Mouse (Mus musculus) heart, embryonic 14.5 days (tissue): ENCODE data around the gene Adgrl4. TPM values are rescaled to one million over a fixed set of nuclear protein-coding genes. Genes with fewer than 3 reads are reported as not detected.

Experiments used
- ATAC-seq: fragments of 200-750 bp; cut with Nextera tagmentation; 2 replicates; pipeline ENCODE4 v1.8.0; 2017; ENCODE audit warnings: low read depth, moderate TSS enrichment; ENCODE audit not compliant: insufficient number of reproducible peaks, insufficient read depth, low FRiP score
- H3K27ac ChIP-seq, 2 experiments: fragments of 200-500 bp in 1 of 2; fragments of 300-500 bp in 1 of 2; sonication (generic) in 1 of 2; replicated peaks in 1 of 2; 2 replicates each; pipeline ENCODE4 v1.5.1; 2012 to 2014; ENCODE audit warnings: low read depth in 2 of 2, low read length in 2 of 2, control low read depth in 1 of 2, mild to moderate bottlenecking in 1 of 2, mixed read lengths in 1 of 2; ENCODE audit not compliant: control insufficient read depth in 1 of 2, insufficient read depth in 1 of 2
- H3K27me3 ChIP-seq: fragments of 300-500 bp; sonication (generic); 2 replicates; pipeline ENCODE4 v1.6.1; 2014; ENCODE audit warnings: mild to moderate bottlenecking, low read length, control low read depth; ENCODE audit not compliant: control insufficient read depth, insufficient read depth
- H3K36me3 ChIP-seq: fragments of 300-500 bp; sonication (generic); 2 replicates; pipeline ENCODE4 v1.6.1; 2014; ENCODE audit warnings: mild to moderate bottlenecking, control low read depth, low read length, mixed read lengths; ENCODE audit not compliant: control insufficient read depth, insufficient read depth
- H3K4me1 ChIP-seq, 2 experiments: fragments of 200-500 bp in 1 of 2; fragments of 300-500 bp in 1 of 2; sonication (generic) in 1 of 2; 2 replicates each; pipeline ENCODE4 v1.6.1; 2012 to 2014; ENCODE audit warnings: low read length in 2 of 2, control low read depth in 1 of 2, mixed read lengths in 1 of 2; ENCODE audit not compliant: control insufficient read depth in 2 of 2, insufficient read depth in 2 of 2
- H3K4me2 ChIP-seq: fragments of 300-500 bp; sonication (generic); 2 replicates; pipeline ENCODE4 v1.6.1; 2014; ENCODE audit warnings: mild to moderate bottlenecking, low read length
- H3K4me3 ChIP-seq, 2 experiments: fragments of 200-500 bp in 1 of 2; fragments of 300-500 bp in 1 of 2; sonication (generic) in 1 of 2; 2 replicates each; pipeline ENCODE4 v1.5.1; 2012 to 2014; ENCODE audit warnings: low read length in 2 of 2, mild to moderate bottlenecking in 2 of 2, control low read depth in 1 of 2, low read depth in 1 of 2, moderate library complexity in 1 of 2; ENCODE audit not compliant: control insufficient read depth in 1 of 2, insufficient read depth in 1 of 2
- H3K9ac ChIP-seq: fragments of 300-500 bp; sonication (generic); 2 replicates; pipeline ENCODE4 v1.6.1; 2014; ENCODE audit warnings: mild to moderate bottlenecking, low read length
- H3K9me3 ChIP-seq: fragments of 300-500 bp; sonication (generic); 2 replicates; pipeline ENCODE4 v1.6.1; 2016; ENCODE audit warnings: low read length, control low read depth; ENCODE audit not compliant: control insufficient read depth
- WGBS: fragments of 180-500 bp; shearing (Covaris S2); extraction: QIAGEN DNeasy Blood & Tissue Kit; methylation state at CpG from one replicate; pipeline ENCODE4 v1.1.7; 2014; 5-methylcytosine and 5-hydroxymethylcytosine counted together
- polyA plus RNA-seq: library from polyadenylated mRNA; unstranded; fragments of >200 nt; fragmentation: Nextera tagmentation; extraction: Ambion mirVana; gene quantifications from 2 replicates; pipeline ENCODE4 v1.2.1, GENCODE M21; 2014

Gene Adgrl4
- polyA plus RNA-seq, 1 experiment from 2014 or later, result 18.2 TPM

DNA sequence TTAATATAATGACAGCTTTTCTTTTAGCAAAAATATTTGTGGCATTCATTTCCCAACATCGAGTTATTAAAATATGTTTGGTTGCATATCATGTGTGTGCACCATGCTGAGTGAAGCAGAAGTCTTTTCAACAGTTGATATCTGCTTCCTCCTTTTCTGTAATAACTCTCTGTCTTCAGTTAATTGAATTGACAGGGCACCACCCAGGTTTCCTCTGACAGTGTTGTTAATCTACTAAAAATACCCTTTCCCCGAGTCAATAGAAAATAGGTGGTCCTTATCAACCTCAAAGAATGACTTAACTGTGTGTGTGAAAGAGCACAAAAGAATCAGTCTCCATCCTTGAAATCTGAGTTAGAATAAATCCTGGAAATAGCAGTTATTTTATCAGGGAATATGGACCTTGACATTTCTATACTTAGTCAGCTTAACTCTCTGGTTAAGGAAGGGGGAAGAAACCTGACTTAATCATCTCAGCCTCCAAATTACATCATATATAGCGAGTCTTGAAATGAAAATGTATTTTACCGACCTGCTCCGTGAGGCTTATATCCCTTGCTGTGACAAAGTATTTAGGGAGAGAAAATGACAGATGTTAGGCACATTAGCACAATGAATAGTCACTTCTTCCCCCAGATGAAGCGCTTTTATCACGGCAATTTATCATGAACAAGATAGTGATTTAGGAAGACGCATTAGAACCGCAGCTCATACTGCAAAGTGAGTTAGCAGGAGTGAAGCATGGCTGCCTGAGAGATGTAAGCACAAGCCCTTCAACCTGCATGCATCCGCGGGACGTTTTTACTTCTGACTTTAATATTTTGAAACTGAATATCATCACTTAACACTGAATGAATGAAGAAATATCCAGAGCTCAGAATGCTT lies 19.8 kb upstream of the Adgrl4 start:
- H3K4me3 ChIP-seq, result no peak overlapping the region
- no peaks in the 10 kb centered on the region for H3K36me3 ChIP-seq
- H3K9ac ChIP-seq, result no peak overlapping the region
- H3K4me2 ChIP-seq, result no peak overlapping the region
- H3K4me1 ChIP-seq, result no peaks in the 10 kb centered on the region
- 52% methylated on average over 12 of the region's 12 CpGs for WGBS
- H3K9me3 ChIP-seq, result no peaks in the 10 kb centered on the region
- ATAC-seq, result no peak
- H3K27me3 ChIP-seq, result no peaks in the 10 kb centered on the region
- H3K27ac ChIP-seq, result no peak overlapping the region

DNA sequence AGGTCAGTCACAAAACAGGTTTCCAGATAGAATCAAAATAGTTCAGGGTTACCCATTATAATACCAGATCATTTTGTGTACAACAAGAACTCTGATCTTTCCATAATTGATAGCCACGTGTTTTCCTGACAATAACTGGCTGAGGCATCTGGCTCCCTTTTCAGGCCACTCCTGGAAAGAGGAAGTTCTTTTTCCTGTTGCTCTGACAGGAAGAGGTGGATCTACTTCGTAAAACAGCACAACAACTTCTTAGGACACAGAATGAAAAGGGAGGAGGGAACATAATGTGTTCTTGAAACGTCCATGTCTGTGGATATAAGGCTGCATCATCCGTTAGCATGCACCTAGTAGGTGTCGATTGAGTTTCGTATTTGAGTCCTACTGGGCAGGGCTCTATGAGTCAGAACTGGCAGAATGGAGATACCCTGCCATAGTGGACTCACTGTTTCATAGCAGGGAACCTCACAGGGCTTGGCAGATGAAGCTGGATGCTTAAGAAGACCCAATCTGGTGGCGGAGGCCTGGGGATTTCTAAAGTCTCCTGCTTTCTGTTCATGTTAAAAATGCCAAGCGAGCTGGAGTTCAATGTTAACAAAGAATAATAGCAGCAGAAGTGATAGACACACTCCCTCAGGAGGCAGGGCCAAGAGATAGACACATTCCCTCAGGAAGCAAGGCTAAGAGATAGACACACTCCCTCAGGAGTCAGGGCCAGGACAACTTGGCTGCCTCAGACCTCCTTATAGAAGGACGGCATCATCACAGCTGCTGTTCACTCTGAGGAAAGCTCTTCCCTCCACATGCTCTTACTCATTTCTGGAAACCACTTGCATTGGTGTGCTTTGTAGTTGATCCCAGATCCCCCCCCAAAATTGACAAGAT lies 13.1 kb upstream of the Adgrl4 start:
- Histone ChIP-seq H3K4me1 (peaks cover 0 to 2% of the 10 kb centered on the region in 2 experiments; a peak in 1 of 4 replicates), H3K27ac (peak overlapping the region; percentile 24 to 63; a peak in 3 of 4 replicates), H3K4me3 (no peak overlapping the region), H3K36me3 (no peaks in the 10 kb centered on the region), H3K9ac (no peak overlapping the region), H3K4me2 (no peak overlapping the region), H3K27me3 (no peaks in the 10 kb centered on the region), H3K9me3 (no peaks in the 10 kb centered on the region)
- peak; percentile 59; the same call in 1 of the 2 replicates for ATAC-seq
- 63% methylated on average over 9 of the region's 9 CpGs for WGBS

DNA sequence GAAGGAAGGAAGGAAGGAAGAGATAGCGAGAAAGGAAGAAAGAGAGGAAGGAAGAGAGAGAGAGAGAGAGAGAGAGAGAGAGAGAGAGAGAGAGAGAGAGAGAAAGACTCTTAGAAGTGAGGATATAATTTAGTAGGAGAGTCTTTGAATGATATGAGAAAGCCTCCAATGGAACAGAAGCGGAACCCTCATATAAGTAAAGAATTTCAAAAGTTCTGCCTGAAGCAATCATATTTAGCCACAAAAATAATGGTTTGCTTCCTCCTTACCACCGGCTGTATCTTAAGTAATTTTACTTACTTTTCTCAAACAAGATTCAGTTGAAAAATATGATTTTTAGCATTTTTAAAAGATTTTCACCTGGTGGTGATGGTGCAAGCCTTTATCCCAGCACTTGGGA lies 7.6 kb upstream of the Adgrl4 start:
- WGBS, result 87% methylated on average over 3 of the region's 3 CpGs
- Histone ChIP-seq H3K36me3 (no peaks in the 10 kb centered on the region), H3K4me1 (no peaks in the 10 kb centered on the region), H3K27ac (no peak overlapping the region), H3K4me2 (no peak overlapping the region), H3K9me3 (no peaks in the 10 kb centered on the region), H3K9ac (no peak overlapping the region), H3K27me3 (no peaks in the 10 kb centered on the region), H3K4me3 (no peak overlapping the region)
- ATAC-seq, result no peak

DNA sequence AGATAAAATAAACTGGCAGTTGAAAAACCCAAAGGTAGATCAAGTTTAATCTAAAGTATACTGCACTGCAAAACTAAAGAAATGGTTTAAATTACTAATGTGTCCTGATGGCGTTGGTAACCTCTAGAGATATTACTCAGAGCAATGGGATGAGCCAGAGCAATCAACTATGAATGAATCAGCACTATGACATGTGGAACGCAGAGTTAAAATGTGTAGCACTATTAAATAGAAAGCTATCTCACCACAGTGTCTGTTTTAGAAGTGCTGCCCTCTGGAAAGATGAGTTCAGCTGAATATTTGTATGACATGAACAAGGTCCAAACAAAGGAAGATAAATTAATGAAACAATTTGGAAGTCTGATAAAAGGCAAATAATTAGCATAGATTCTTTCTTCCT lies 6.2 kb upstream of the Adgrl4 start:
- Histone ChIP-seq H3K27ac (no peak overlapping the region), H3K9me3 (no peaks in the 10 kb centered on the region), H3K4me3 (no peak overlapping the region), H3K9ac (no peak overlapping the region), H3K27me3 (no peaks in the 10 kb centered on the region), H3K36me3 (no peaks in the 10 kb centered on the region), H3K4me2 (no peak overlapping the region), H3K4me1 (peaks cover 0 to 6% of the 10 kb centered on the region in 2 experiments; a peak in 1 of 4 replicates)
- WGBS, result 66% methylated on average over 2 of the region's 2 CpGs
- no peak for ATAC-seq

DNA sequence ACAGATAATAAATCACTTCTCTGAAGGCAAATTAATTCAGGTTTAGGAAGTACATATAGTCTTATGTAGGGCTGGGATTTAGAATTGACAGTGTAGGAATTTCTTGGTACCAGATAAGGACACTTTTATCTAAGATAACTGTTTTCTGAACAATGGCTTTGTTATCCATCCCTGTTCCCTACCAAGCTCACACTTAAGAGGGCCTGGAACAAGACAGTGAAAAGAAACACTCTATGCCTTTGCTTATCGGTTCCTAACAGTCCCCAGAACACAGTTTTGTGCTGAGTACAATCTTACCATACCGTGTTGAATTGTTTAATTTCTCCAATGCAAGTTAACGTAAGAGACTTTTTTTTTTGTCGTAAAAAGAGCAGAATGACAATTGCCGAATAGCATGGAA lies 677 bp downstream of the Adgrl4 start:
- H3K4me1 ChIP-seq, result peaks cover 8 to 10% of the 10 kb centered on the region in 2 experiments; a peak in 3 of 4 replicates
- no peaks in the 10 kb centered on the region for H3K36me3 ChIP-seq
- ATAC-seq, result no peak
- H3K9ac ChIP-seq, result peak overlapping the region; percentile 39; the same call in 1 of the 2 replicates
- H3K27me3 ChIP-seq, result no peaks in the 10 kb centered on the region
- H3K4me2 ChIP-seq, result peak overlapping the region; percentile 70
- no peaks in the 10 kb centered on the region for H3K9me3 ChIP-seq
- peak overlapping the region; percentile 30 to 37; a peak in 3 of 4 replicates for H3K4me3 ChIP-seq
- peak overlapping the region; percentile 30 to 45; a peak in 2 of 4 replicates for H3K27ac ChIP-seq
- WGBS, result 40% methylated on average over 5 of the region's 5 CpGs

DNA sequence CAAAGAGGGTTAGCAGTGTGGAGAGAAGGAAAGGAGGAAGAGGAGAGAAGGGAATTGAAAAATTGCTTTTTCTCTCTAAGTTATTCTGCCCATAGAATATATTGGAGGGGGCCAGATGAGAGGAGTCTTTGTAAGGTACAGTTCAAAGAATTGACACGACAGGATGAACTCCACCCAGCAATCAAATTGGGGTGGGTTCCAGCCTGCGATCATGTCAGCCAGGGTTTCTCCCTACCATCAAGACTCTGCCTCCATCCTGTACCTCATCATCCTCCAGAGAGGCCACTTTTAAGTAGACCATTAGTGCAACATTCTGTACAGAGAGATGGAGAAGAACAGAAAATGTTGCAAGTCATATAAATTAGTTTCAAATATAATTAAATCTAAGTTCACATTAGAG lies 2.3 kb downstream of the Adgrl4 start:
- Histone ChIP-seq H3K36me3 (no peaks in the 10 kb centered on the region), H3K4me1 (peaks cover 8 to 10% of the 10 kb centered on the region in 2 experiments; a peak in 3 of 4 replicates), H3K4me2 (peak overlapping the region; percentile 70; the same call in 1 of the 2 replicates), H3K9ac (no peak overlapping the region), H3K4me3 (no peak overlapping the region), H3K27ac (no peak overlapping the region), H3K9me3 (no peaks in the 10 kb centered on the region), H3K27me3 (no peaks in the 10 kb centered on the region)
- no peak for ATAC-seq
- WGBS, result 64% methylated on average over 2 of the region's 2 CpGs

DNA sequence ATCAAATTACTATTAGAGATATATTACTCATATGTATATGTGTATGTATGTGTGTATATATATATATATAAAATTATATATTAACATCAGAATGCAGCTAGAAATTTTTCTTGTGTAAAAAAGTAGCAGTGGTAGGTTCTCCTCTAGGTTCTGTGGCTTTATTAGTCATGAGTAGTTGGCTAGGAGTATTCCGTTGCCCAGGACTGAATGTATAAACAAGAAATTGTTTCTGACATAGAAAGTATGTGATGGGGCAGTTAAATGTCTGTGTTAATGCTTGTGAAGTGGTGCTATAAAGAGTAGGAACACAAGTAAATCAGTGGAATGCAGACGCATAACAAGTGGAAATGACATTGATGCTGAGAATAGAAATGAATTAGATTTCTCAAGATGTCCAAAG lies 4.3 kb downstream of the Adgrl4 start:
- Histone ChIP-seq H3K9me3 (no peaks in the 10 kb centered on the region), H3K27ac (no peak overlapping the region), H3K4me3 (no peak overlapping the region), H3K36me3 (no peaks in the 10 kb centered on the region), H3K9ac (no peak overlapping the region), H3K4me1 (peaks cover 2 to 10% of the 10 kb centered on the region in 2 experiments; a peak in 2 of 4 replicates), H3K27me3 (no peaks in the 10 kb centered on the region), H3K4me2 (no peak overlapping the region)
- WGBS, result 79% methylated on average over 2 of the region's 2 CpGs
- no peak for ATAC-seq
